Mouse (Mus musculus) retina, postnatal 1 day (tissue): ENCODE data around the gene Olfr1280.
"Not testable (repeated sequence)": the region's sequence is repeated elsewhere in the genome, so short reads cannot be mapped to it uniquely, and the experiment has no call there.

Experiments used
- DNase-seq: peaks from one replicate; pipeline ENCODE4 v3.0.0-alpha.2; 2012

Olfr1280 gene

GRCm38 (mm10) chr2:111313717-111314116 is at the start of gene Olfr1280:
TSS of gene Olfr1280 (plus strand) at chr2:111314017.
- DNase-seq = no peak

GRCm38 (mm10) chr2:111274006-111274405 is 39.8 kb upstream of the Olfr1280 start, which contains the start of gene Olfr1277:
TSS of gene Olfr1277 (minus strand) at chr2:111274106.
- DNase-seq = no peak

- DNase-seq = no peak
Measured at GRCm38 (mm10) chr2:111289836-111290235, 24.0 kb upstream of the Olfr1280 start, which contains the start of gene Olfr1278. TSS of gene Olfr1278 (plus strand) at chr2:111290136.

- DNase-seq = no peak
Measured at GRCm38 (mm10) chr2:111298541-111298940, 15.3 kb upstream of the Olfr1280 start.

GRCm38 (mm10) chr2:111300374-111300773 is 13.4 kb upstream of the Olfr1280 start, which contains the start of gene Olfr1279:
TSS of gene Olfr1279 (plus strand) at chr2:111300635.
- no peak for DNase-seq

GRCm38 (mm10) chr2:111326220-111326619 is 12.4 kb downstream of the Olfr1280 start, which contains the start of gene Olfr1281:
TSS of gene Olfr1281 (plus strand) at chr2:111326520.
- no peak for DNase-seq

GRCm38 (mm10) chr2:111333721-111334120 is 19.9 kb downstream of the Olfr1280 start:
- DNase-seq = not testable (repeated sequence)

GRCm38 (mm10) chr2:111335976-111336375 is 22.2 kb downstream of the Olfr1280 start, which contains the start of gene Olfr1282:
TSS of gene Olfr1282 (minus strand) at chr2:111336076.
- DNase-seq = no peak

- DNase-seq = no peak
Measured at GRCm38 (mm10) chr2:111366490-111366889, 52.7 kb downstream of the Olfr1280 start, which contains the start of gene Olfr1283. TSS of gene Olfr1283 (plus strand) at chr2:111366790.

- DNase-seq = no peak
Measured at GRCm38 (mm10) chr2:111375222-111375621, 61.4 kb downstream of the Olfr1280 start, which contains the start of gene Olfr1284. TSS of gene Olfr1284 (plus strand) at chr2:111375522.
